Mouse (Mus musculus) spleen, postnatal 0 days (tissue): Measurements from ENCODE around the gene Zfp46. TPM values are rescaled to one million over a fixed set of nuclear protein-coding genes. Genes with fewer than 3 reads are reported as not detected.

Source experiments
- polyA plus RNA-seq: library from polyadenylated mRNA; unstranded; fragments of >200 nt; fragmentation: Nextera tagmentation; extraction: Ambion mirVana; gene quantifications from 2 replicates; pipeline ENCODE4 v1.2.1, GENCODE M21; 2015

The Zfp46 gene
- 5.1 and 6.6 TPM in 2 replicates for polyA plus RNA-seq

DNA sequence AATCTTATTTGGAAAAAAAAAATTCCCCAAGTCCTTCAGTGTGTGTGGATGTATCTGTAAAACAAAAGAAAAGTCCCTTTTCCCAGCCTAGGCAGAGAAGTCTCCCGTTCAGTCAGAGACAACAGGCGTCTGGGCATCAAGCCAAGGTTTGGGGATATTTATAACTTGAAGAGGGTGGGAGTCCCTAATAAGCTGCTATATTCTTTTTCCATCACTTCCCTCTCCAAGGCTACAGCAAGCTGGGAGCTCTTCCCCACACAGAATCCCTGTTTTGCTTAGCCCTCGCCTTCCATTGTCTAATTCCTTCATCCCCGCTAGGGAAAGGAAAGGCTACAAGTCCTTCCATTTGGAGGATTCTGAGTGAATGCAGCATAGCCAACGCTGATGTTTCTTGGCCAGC lies at the start of gene Zfp46:
Gene Zfp46 (plus strand): TSS at position 229 of the 400 bp plus-strand sequence.

DNA sequence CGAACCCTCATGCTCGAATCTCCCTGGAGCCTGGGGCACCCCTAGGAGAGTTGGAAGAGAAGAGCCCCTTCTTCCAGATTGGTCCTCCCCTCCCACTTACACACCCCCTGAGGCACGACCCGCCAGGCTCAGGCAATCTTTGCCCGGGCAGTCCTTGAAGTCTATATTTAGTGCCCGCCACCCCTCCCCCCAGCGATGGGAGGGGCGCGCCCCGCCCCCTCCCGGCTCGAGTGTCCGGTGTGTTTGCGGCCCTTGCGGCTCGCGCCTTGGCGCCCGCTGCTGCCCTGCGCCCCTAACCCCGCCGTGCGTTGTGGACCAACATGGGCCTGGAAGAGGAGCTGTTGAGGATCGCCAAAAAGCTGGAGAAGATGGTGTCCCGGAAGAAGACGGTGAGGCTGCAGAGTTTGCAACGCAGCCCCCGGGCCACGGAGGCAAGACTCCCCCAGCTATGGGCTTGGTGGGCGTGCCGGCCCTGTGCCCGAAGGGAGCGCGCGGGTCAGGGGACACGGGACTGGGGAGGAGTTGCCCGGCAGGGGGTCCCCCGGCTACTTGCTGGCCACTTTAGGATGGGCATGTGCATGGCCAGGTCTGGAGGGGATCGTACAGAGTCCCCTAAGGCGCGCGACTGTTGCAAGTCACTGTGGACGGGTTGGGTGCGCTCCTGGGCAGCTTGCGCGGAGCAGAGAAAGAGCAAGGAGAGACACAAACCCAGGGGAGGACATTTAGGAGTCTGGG lies 36.6 kb upstream of the Zfp46 start, which contains the start of gene Tcea3:
Gene Tcea3 (plus strand): TSS at position 1 of the 735 bp plus-strand sequence.

DNA sequence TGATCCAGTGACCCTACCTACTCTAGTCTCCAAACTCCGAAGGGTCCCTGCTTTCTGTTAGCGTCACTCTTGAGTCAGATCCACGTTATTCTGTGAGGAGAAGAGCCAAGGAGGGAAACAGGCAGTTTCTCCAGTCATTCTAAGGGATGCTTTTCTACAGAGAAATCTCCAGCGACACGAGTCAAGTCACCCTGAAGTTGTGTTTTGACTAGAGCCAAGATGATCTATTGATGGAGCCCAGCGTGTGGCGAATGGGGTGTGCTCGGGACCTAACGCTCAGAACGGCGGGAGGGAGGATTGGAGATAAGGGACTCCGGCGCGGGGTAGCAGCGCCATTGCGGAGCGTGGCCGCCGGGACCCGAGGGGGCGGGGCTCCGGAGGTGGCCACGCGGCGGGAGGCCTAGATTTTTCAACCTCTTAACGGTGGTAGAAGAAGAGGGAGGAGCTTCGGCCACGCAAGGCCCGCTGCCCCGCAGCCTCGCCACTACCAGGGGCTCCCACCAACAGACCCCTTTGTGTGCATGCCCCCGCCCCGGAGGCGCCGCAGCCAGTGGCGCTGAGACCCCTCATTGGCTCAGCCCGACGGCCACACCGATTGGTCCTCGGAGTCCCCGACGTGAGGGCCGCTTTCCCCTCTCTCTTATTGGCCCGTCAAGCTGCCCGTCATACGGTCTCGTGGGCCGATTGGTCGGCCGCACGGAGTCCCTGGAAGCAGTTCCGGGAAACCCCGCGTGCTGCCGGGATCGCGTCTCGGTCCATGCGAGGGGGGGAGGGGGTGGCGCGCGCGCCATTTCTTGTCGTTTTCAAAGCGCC lies 26.0 kb downstream of the Zfp46 start, which contains the start of gene Hnrnpr:
Gene Hnrnpr (plus strand): TSS at position 714 of the 813 bp plus-strand sequence.

Other genes starting within 250 kb of the Zfp46 start
- gene Rpl11, start 231.3 kb upstream of the Zfp46 start, polyA plus RNA-seq = 401 and 421 TPM in 2 replicates
- 107 and 143 TPM in 2 replicates for gene Id3, start 141.2 kb upstream of the Zfp46 start, polyA plus RNA-seq
- 99.9 and 108 TPM in 2 replicates for gene E2f2, start 112.3 kb upstream of the Zfp46 start, polyA plus RNA-seq
- gene Asap3, start 78.3 kb upstream of the Zfp46 start, polyA plus RNA-seq = 0.73 and 1.0 TPM in 2 replicates
- gene Tcea3, start 37.0 kb upstream of the Zfp46 start, polyA plus RNA-seq = 3.3 and 3.7 TPM in 2 replicates
- 74.2 and 83.2 TPM in 2 replicates for gene Hnrnpr, start 26.3 kb downstream of the Zfp46 start, polyA plus RNA-seq
- gene Htr1d, start 138.8 kb downstream of the Zfp46 start, polyA plus RNA-seq = not detected in 2 replicates
- 0.19 and 0.24 TPM in 2 replicates for gene 6030445D17Rik, start 177.6 kb downstream of the Zfp46 start, polyA plus RNA-seq
- gene Luzp1, start 185.1 kb downstream of the Zfp46 start, polyA plus RNA-seq = 22.4 and 28.8 TPM in 2 replicates